Mouse (Mus musculus) mammary gland, adult 2 months (tissue): Measurements from ENCODE around the gene Lrrc23. TPM values are rescaled to one million over a fixed set of nuclear protein-coding genes. Genes with fewer than 3 reads are reported as not detected.

Source experiments
- polyA plus RNA-seq: library from polyadenylated mRNA; depleted of rRNA; stranded (reverse); fragments of >200 nt; gene quantifications from 2 replicates; pipeline ENCODE4 v1.2.3, GENCODE M21; 2012; ENCODE audit warnings: low replicate concordance; rRNA removed

Lrrc23 gene
- polyA plus RNA-seq, result 0.76 and 1.5 TPM in 2 replicates

GRCm38 (mm10) chr6:124779222-124779983, at the start of gene Lrrc23:
TSS of gene Lrrc23 (minus strand) at chr6:124779727.

GRCm38 (mm10) chr6:124813933-124814332, 34.4 kb upstream of the Lrrc23 start, which contains the start of gene Tpi1:
TSS of gene Tpi1 (minus strand) at chr6:124814296.

GRCm38 (mm10) chr6:124808358-124809012, 29.0 kb upstream of the Lrrc23 start, which contains the start of gene Spsb2:
TSS of gene Spsb2 (plus strand) at chr6:124808661.

GRCm38 (mm10) chr6:124769101-124769765, 10.3 kb downstream of the Lrrc23 start, which contains the start of gene Eno2:
TSS of gene Eno2 (minus strand) at chr6:124769673.

GRCm38 (mm10) chr6:124755831-124756595, 23.5 kb downstream of the Lrrc23 start, which contains the start of the genes Gm45234 and Atn1:
TSS of gene Gm45234 (minus strand) at chr6:124756021.
TSS of gene Atn1 (minus strand) at chr6:124756524.

GRCm38 (mm10) chr6:124740888-124741761, 38.4 kb downstream of the Lrrc23 start, which contains the start of gene Grcc10:
TSS of gene Grcc10 (minus strand) at chr6:124741374.

GRCm38 (mm10) chr6:124738511-124739023, 41.0 kb downstream of the Lrrc23 start, which contains the start of gene Ptpn6:
TSS of gene Ptpn6 (minus strand) at chr6:124738714.

Other genes with a start within 250 kb of the Lrrc23 start
- gene C1s1, start 237.4 kb downstream of the Lrrc23 start, polyA plus RNA-seq, result 115 and 294 TPM in 2 replicates
- 0.19 and 0.26 TPM in 2 replicates for gene C1rb, start 209.4 kb downstream of the Lrrc23 start, polyA plus RNA-seq
- 0.10 and 0.45 TPM in 2 replicates for gene C1s2, start 143.6 kb downstream of the Lrrc23 start, polyA plus RNA-seq
- 150 and 207 TPM in 2 replicates for gene Lpcat3, start 116.7 kb downstream of the Lrrc23 start, polyA plus RNA-seq
- gene Emg1, start 67.5 kb downstream of the Lrrc23 start, polyA plus RNA-seq, result 37.9 and 58.8 TPM in 2 replicates
- 115 and 126 TPM in 2 replicates for gene Phb2, start 67.4 kb downstream of the Lrrc23 start, polyA plus RNA-seq
- gene Ptpn6, start 41.0 kb downstream of the Lrrc23 start, polyA plus RNA-seq, result 82.7 and 124 TPM in 2 replicates
- gene Grcc10, start 38.4 kb downstream of the Lrrc23 start, polyA plus RNA-seq, result 242 and 257 TPM in 2 replicates
- not detected in 2 replicates for gene Gm45234, start 23.7 kb downstream of the Lrrc23 start, polyA plus RNA-seq
- gene Atn1, start 23.2 kb downstream of the Lrrc23 start, polyA plus RNA-seq, result 25.6 and 59.6 TPM in 2 replicates
- gene Eno2, start 10.1 kb downstream of the Lrrc23 start, polyA plus RNA-seq, result 11.8 and 17.7 TPM in 2 replicates
- 16.4 and 26.4 TPM in 2 replicates for gene Spsb2, start 28.9 kb upstream of the Lrrc23 start, polyA plus RNA-seq
- 313 and 1,090 TPM in 2 replicates for gene Tpi1, start 34.6 kb upstream of the Lrrc23 start, polyA plus RNA-seq
- gene Usp5, start 49.8 kb upstream of the Lrrc23 start, polyA plus RNA-seq, result 84.8 and 98.1 TPM in 2 replicates
- 7.1 and 9.3 TPM in 2 replicates for gene Cdca3, start 49.8 kb upstream of the Lrrc23 start, polyA plus RNA-seq
- gene Gnb3, start 60.5 kb upstream of the Lrrc23 start, polyA plus RNA-seq, result 0.55 TPM in 1 of 2 replicates, not detected in the other
- 29.1 and 38.5 TPM in 2 replicates for gene P3h3, start 78.0 kb upstream of the Lrrc23 start, polyA plus RNA-seq
- 1.3 and 2.7 TPM in 2 replicates for gene Gpr162, start 84.3 kb upstream of the Lrrc23 start, polyA plus RNA-seq
- 25.7 and 33.5 TPM in 2 replicates for gene Cd4, start 108.5 kb upstream of the Lrrc23 start, polyA plus RNA-seq
- 9.6 and 17.2 TPM in 2 replicates for gene Lag3, start 132.0 kb upstream of the Lrrc23 start, polyA plus RNA-seq
- 1,592 and 1,640 TPM in 2 replicates for gene Ptms, start 140.4 kb upstream of the Lrrc23 start, polyA plus RNA-seq
- gene Mlf2, start 151.7 kb upstream of the Lrrc23 start, polyA plus RNA-seq, result 328 and 380 TPM in 2 replicates
- 176 and 323 TPM in 2 replicates for gene Cops7a, start 185.8 kb upstream of the Lrrc23 start, polyA plus RNA-seq
- 5.0 and 7.7 TPM in 2 replicates for gene Pianp, start 217.0 kb upstream of the Lrrc23 start, polyA plus RNA-seq
- gene Zfp384, start 229.4 kb upstream of the Lrrc23 start, polyA plus RNA-seq, result 61.5 and 67.0 TPM in 2 replicates